In the genomic region with DNA sequence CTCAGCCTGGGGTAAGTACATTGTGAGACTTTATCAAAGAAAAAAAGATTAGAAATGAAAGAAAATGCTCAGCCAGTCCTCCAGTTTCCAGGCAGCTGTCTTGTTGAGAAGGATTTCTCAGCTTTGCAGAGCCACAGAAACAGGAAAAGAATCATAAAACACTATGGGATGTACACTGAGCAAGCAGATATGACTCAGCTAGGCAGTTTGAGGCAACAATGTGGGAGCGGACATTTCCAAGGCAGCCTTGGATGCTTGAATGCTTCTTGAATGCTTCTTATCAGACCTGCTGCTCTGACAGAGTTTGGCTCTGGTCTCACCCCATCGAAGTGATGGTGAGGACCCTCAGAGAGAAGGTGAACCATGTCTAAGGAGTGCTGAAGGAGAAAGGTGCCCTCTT, we compare ENCODE assay signal across 22 mouse cellular contexts. TPM values are rescaled to one million over a fixed set of nuclear protein-coding genes. Genes with fewer than 3 reads are reported as not detected.
A peak's percentile ranks its signal among the peaks of the same experiment; 100 is the strongest.
DNase-seq lines count a peak whose midpoint lies in the region; ATAC-seq lines count a peak whose summit lies in the region.
"Had no signal": no experiment of that assay in that cellular context is flagged by ENCODE, and none has a peak within 500 bp of the region (broad histone marks: within the 10 kb centered on the region; RNA-seq: fewer than 3 reads in every experiment).

No protein-coding gene starts in this region.

- H3K27me3 ChIP-seq in heart, embryonic 15.5 days: no peaks in the 10 kb centered on the region
- H3K27me3 ChIP-seq in intestine, embryonic 14.5 days (replicated peaks; ENCODE audit: control insufficient read depth, insufficient read depth, low read length): no peaks in the 10 kb centered on the region
- H3K27me3 ChIP-seq: forebrain, embryonic 12.5 days; midbrain, embryonic 12.5 days had no signal

- no peak overlapping the region for H3K4me3 ChIP-seq in heart, embryonic 15.5 days
- H3K4me3 ChIP-seq in intestine, embryonic 14.5 days (ENCODE audit: low read depth, low read length): no peak overlapping the region
- H3K4me3 ChIP-seq: forebrain, embryonic 12.5 days; midbrain, embryonic 12.5 days had no signal

- H3K27ac ChIP-seq in heart, embryonic 15.5 days: peak overlapping the region; percentile 2; the same call in 1 of the 2 replicates
- 0 out of 2 replicates have a peak overlapping the region, but pooled peaks have one; percentile 22 for H3K27ac ChIP-seq in intestine, embryonic 14.5 days (ENCODE audit: low read depth)
- H3K27ac ChIP-seq: forebrain, embryonic 12.5 days; midbrain, embryonic 12.5 days had no signal

- H3K4me1 ChIP-seq in heart, embryonic 15.5 days (replicated peaks): peaks cover 7% of the 10 kb centered on the region
- H3K4me1 ChIP-seq in intestine, embryonic 14.5 days (replicated peaks; ENCODE audit: control insufficient read depth, insufficient read depth, low read length): 0 out of 2 replicates have a peak, but pooled peaks cover 3% of the 10 kb centered on the region

- no peak overlapping the region for H3K9ac ChIP-seq in heart, embryonic 15.5 days
- no peak overlapping the region for H3K9ac ChIP-seq in intestine, embryonic 14.5 days (ENCODE audit: low read length)
- H3K9ac ChIP-seq: forebrain, embryonic 12.5 days; midbrain, embryonic 12.5 days had no signal

- intact Hi-C loops in heart, postnatal 14 days (cut with DNase I): no loop called here
- intact Hi-C loops in left cerebral cortex, postnatal 25 days (cut with DNase I): no loop called here
- intact Hi-C loops in left cerebral cortex, postnatal 10 days (cut with DNase I): no loop called here

- 44% methylated on average over 2 of the region's 2 CpGs for WGBS in heart, embryonic 15.5 days
- 74% methylated on average over 2 of the region's 2 CpGs for WGBS in intestine, embryonic 14.5 days

- ATAC-seq in heart, embryonic 15.5 days (replicated peaks; ENCODE audit: insufficient number of reproducible peaks, insufficient read depth, low FRiP score, low read depth): no peak
- no peak for ATAC-seq in intestine, embryonic 14.5 days (replicated peaks; ENCODE audit: low FRiP score, low TSS enrichment, low read depth)

- no peaks in the 10 kb centered on the region for H3K9me3 ChIP-seq in heart, embryonic 15.5 days (replicated peaks)
- H3K9me3 ChIP-seq in intestine, embryonic 14.5 days (ENCODE audit: control insufficient read depth, low read length): no peaks in the 10 kb centered on the region
- H3K9me3 ChIP-seq: forebrain, embryonic 12.5 days; midbrain, embryonic 12.5 days had no signal

- no peak for DNase-seq in heart, postnatal 14 days
- peak; percentile 40 to 77 for DNase-seq in left cerebral cortex, postnatal 25 days (ENCODE audit: low spot score in 2 of 2)
- DNase-seq in left cerebral cortex, postnatal 10 days (ENCODE audit: extremely low spot score in 1 of 2, low spot score in 2 of 2): no peak
- DNase-seq in 416B (ENCODE audit: low read depth): peak; percentile 64
- no peak for DNase-seq in intestine, embryonic 14.5 days (ENCODE audit: low spot score)
- DNase-seq in cerebellum, postnatal 4 days (ENCODE audit: low spot score in 2 of 2): no peak
- DNase-seq in cerebellum, adult 18-20 months: no peak
- DNase-seq: cerebellum, adult 11 months; heart, adult 18-20 months; kidney, adult 18-20 months; lung, postnatal 10 days had no signal

- H3K4me2 ChIP-seq in heart, embryonic 15.5 days: no peak overlapping the region
- no peak overlapping the region for H3K4me2 ChIP-seq in intestine, embryonic 14.5 days (ENCODE audit: low read length)
- H3K4me2 ChIP-seq: forebrain, embryonic 12.5 days; midbrain, embryonic 12.5 days had no signal

- H3K36me3 ChIP-seq in heart, embryonic 15.5 days: no peaks in the 10 kb centered on the region
- H3K36me3 ChIP-seq in intestine, embryonic 14.5 days (ENCODE audit: control insufficient read depth, insufficient read depth, low read length): peaks cover 5% of the 10 kb centered on the region; the same call in 1 of the 2 replicates

RNA-seq across cellular contexts. Expression of a gene that starts 3.7 kb away (rescaled TPM):
- polyA plus RNA-seq in heart, embryonic 15.5 days (2015; fragmentation: Nextera tagmentation; extraction: Ambion mirVana): 21.8 and 33.7 TPM in 2 replicates
- 10 to 100 TPM; 22.3 to 23.2 TPM for total RNA-seq in heart, postnatal 14 days (2021)
- 10 to 100 TPM; 25.0 to 30.9 TPM for total RNA-seq in left cerebral cortex, postnatal 25 days (2021)
- total RNA-seq in left cerebral cortex, postnatal 10 days (2021): 10 to 100 TPM; 21.6 to 30.8 TPM
- polyA plus RNA-seq in intestine, embryonic 14.5 days (2014; fragmentation: Nextera tagmentation; extraction: Ambion mirVana): 29.6 and 35.9 TPM in 2 replicates

RNA-seq across cellular contexts. Expression of a gene that starts 17.4 kb away (rescaled TPM):
- 245 and 276 TPM in 2 replicates for polyA plus RNA-seq in heart, embryonic 15.5 days (2015; fragmentation: Nextera tagmentation; extraction: Ambion mirVana)
- 100 to 1,000 TPM; 259 to 278 TPM for total RNA-seq in heart, postnatal 14 days (2021)
- total RNA-seq in left cerebral cortex, postnatal 25 days (2021): 100 to 1,000 TPM; 117 to 119 TPM
- 100 to 1,000 TPM; 130 to 131 TPM for total RNA-seq in left cerebral cortex, postnatal 10 days (2021)
- 489 and 529 TPM in 2 replicates for polyA plus RNA-seq in intestine, embryonic 14.5 days (2014; fragmentation: Nextera tagmentation; extraction: Ambion mirVana)

RNA-seq across cellular contexts. Expression of a gene that starts 21.9 kb away (rescaled TPM):
- 2.3 and 4.0 TPM in 2 replicates for polyA plus RNA-seq in heart, embryonic 15.5 days (2015; fragmentation: Nextera tagmentation; extraction: Ambion mirVana)
- 1 to 10 TPM; 2.5 to 3.5 TPM for total RNA-seq in heart, postnatal 14 days (2021)
- total RNA-seq in left cerebral cortex, postnatal 25 days (2021): 1 to 10 TPM; 9.9 to 10.0 TPM
- 1 to 10 TPM; 5.3 to 5.8 TPM for total RNA-seq in left cerebral cortex, postnatal 10 days (2021)
- polyA plus RNA-seq in intestine, embryonic 14.5 days (2014; fragmentation: Nextera tagmentation; extraction: Ambion mirVana): 6.1 and 6.6 TPM in 2 replicates

RNA-seq across cellular contexts. Expression of a gene that starts 45.7 kb away (rescaled TPM):
- not detected in 2 replicates for polyA plus RNA-seq in heart, embryonic 15.5 days (2015; fragmentation: Nextera tagmentation; extraction: Ambion mirVana)
- not detected for total RNA-seq in heart, postnatal 14 days (2021)
- total RNA-seq in left cerebral cortex, postnatal 25 days (2021): not detected
- not detected for total RNA-seq in left cerebral cortex, postnatal 10 days (2021)
- polyA plus RNA-seq in intestine, embryonic 14.5 days (2014; fragmentation: Nextera tagmentation; extraction: Ambion mirVana): not detected in 2 replicates
- total RNA-seq: adrenal gland, postnatal 4 days; common myeloid progenitor, adult 5-6 weeks; gastrocnemius, adult 18-20 months; heart, adult 18-20 months; layer of hippocampus, postnatal 14 days; MEL had no signal
- polyA plus RNA-seq: embryonic facial prominence, embryonic 14.5 days; forebrain, embryonic 12.5 days; hindbrain, embryonic 11.5 days; limb, embryonic 14.5 days; midbrain, embryonic 12.5 days had no signal

RNA-seq across cellular contexts. Expression of a gene that starts 45.8 kb away (rescaled TPM):
- 0.18 and 0.39 TPM in 2 replicates for polyA plus RNA-seq in heart, embryonic 15.5 days (2015; fragmentation: Nextera tagmentation; extraction: Ambion mirVana)
- total RNA-seq in heart, postnatal 14 days (2021): not detected
- total RNA-seq in left cerebral cortex, postnatal 25 days (2021): under 1 TPM; 0.64 to 0.82 TPM
- total RNA-seq in left cerebral cortex, postnatal 10 days (2021): not detected
- 0.43 TPM in 1 of 2 replicates, not detected in the other for polyA plus RNA-seq in intestine, embryonic 14.5 days (2014; fragmentation: Nextera tagmentation; extraction: Ambion mirVana)
- total RNA-seq: adrenal gland, postnatal 4 days; common myeloid progenitor, adult 5-6 weeks; gastrocnemius, adult 18-20 months; heart, adult 18-20 months; MEL had no signal

Comparison
In these comparisons a context has a peak if more than half of its experiments do, and no peak if none do; other contexts are left out.
1. DNase-seq: peak in left cerebral cortex, postnatal 25 days (2 of 2) and 416B (single experiment); none in heart, postnatal 14 days (0 of 2), left cerebral cortex, postnatal 10 days (0 of 2), intestine, embryonic 14.5 days (single experiment), cerebellum, postnatal 4 days (0 of 2) and cerebellum, adult 18-20 months (0 of 2).